Mouse (Mus musculus): ENCODE results near the gene Patl2. TPM values are rescaled to one million over a fixed set of nuclear protein-coding genes. Genes with fewer than 3 reads are reported as not detected.
A peak's percentile ranks its signal among the peaks of the same experiment; 100 is the strongest.

Gene Patl2
- total and polyA plus RNA-seq, 3 experiments = 0.58 to 0.84 TPM; not detected in 1

- TF ChIP-seq TCF12 (IDR thresholded peaks at IDR 0.05; ENCODE audit: low read depth, low read length) (peak; percentile 45; the same call in 1 of the 2 replicates), MYC (IDR thresholded peaks at IDR 0.05; ENCODE audit: low read depth, low read length) (peak; percentile 25; the same call in 1 of the 2 replicates), MEF2A (IDR thresholded peaks at IDR 0.05; ENCODE audit: extremely low read depth, insufficient replicate concordance, low read depth, low read length, poor library complexity, severe bottlenecking) (0 out of 2 replicates have a peak, but pooled peaks have one; percentile 12), USF1 (IDR thresholded peaks at IDR 0.05; ENCODE audit: low read depth, low read length) (no peak), POLR2AphosphoS2 (IDR thresholded peaks at IDR 0.05; ENCODE audit: low read length) (no peak; the same call in 1 of the 2 replicates), MAX (IDR thresholded peaks at IDR 0.05; ENCODE audit: low read length) (peak; percentile 51), NELFE (IDR thresholded peaks at IDR 0.05; ENCODE audit: low read depth, low read length) (peak; percentile 26; the same call in 1 of the 2 replicates)
Measured at GRCm38 (mm10) chr2:122146687-122147086, 39.3 kb downstream of the Patl2 start (continued).

DNA sequence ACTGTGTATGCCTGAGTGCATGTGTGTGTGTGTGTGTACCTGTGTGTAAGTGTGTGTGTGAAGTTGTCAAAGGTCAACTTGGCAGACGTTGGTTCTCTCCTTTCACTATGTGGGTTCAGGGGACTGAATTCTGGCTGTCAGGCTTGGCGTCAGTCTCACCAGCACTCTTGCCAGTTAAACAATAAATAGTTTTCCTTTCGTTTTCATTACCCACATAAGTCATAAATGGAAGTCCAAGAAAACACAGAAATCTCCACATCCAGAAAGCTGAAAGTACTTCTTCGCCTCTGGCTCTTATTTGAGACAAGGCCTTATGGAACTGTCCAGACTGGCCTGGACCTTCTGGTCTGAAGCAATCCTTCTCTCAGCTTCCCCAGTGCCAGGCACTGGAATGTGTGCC, 40.2 kb downstream of the Patl2 start:
- Histone ChIP-seq H3K36me3 (ENCODE audit: control insufficient read depth in 1 of 2, insufficient read depth in 2 of 2, low read length in 2 of 2) (peaks cover 0 to 19% of the 10 kb centered on the region in 2 experiments; a peak in 3 of 4 replicates), H3K79me2 (ENCODE audit: control insufficient read depth, insufficient read depth, low read length, poor library complexity) (peaks cover 31% of the 10 kb centered on the region), H3K27me3 (ENCODE audit: control insufficient read depth in 1 of 2, insufficient read depth in 2 of 2, low read length in 2 of 2) (no peaks in the 10 kb centered on the region), H3K27ac (ENCODE audit: control insufficient read depth, low read depth, low read length) (peak overlapping the region; percentile 25; the same call in 1 of the 2 replicates), H3K9me3 (replicated peaks; ENCODE audit: insufficient read depth, low read length) (no peaks in the 10 kb centered on the region), H3K9ac (ENCODE audit: control insufficient read depth, low read depth, low read length, poor library complexity, severe bottlenecking) (peak overlapping the region; percentile 40), H3K4me1 (ENCODE audit: control insufficient read depth in 1 of 2, insufficient read depth in 2 of 2, low read length in 2 of 2) (peaks cover 7 to 13% of the 10 kb centered on the region in 2 experiments), H3K4me3 (ENCODE audit: control insufficient read depth in 1 of 2, insufficient read depth in 1 of 2, low read depth in 2 of 2, low read length in 2 of 2) (0 out of 4 replicates have a peak overlapping the region, but pooled peaks of 1 of the 2 experiments have one; percentile 11)
- TF ChIP-seq CHD1 (IDR thresholded peaks at IDR 0.05; ENCODE audit: low read depth, low read length) (no peak), TCF12 (IDR thresholded peaks at IDR 0.05; ENCODE audit: low read depth, low read length) (no peak), SIN3A (IDR thresholded peaks at IDR 0.05; ENCODE audit: low read length) (no peak), E2F4 (IDR thresholded peaks at IDR 0.05; ENCODE audit: borderline replicate concordance, low read depth, low read length) (no peak), HCFC1 (IDR thresholded peaks at IDR 0.05; ENCODE audit: low read depth, low read length) (no peak)
- no peak for DNase-seq (ENCODE audit: low read depth, low spot score)

- H3K79me2 ChIP-seq (ENCODE audit: control insufficient read depth, insufficient read depth, low read length, poor library complexity) = peaks cover 6% of the 10 kb centered on the region
- H3K4me3 ChIP-seq (ENCODE audit: control insufficient read depth in 1 of 2, insufficient read depth in 1 of 2, low read depth in 2 of 2, low read length in 2 of 2) = no peak overlapping the region
- H3K36me3 ChIP-seq (ENCODE audit: control insufficient read depth in 1 of 2, insufficient read depth in 2 of 2, low read length in 2 of 2) = peaks cover 0 to 9% of the 10 kb centered on the region in 2 experiments; a peak in 2 of 4 replicates
- TF ChIP-seq E2F4 (IDR thresholded peaks at IDR 0.05; ENCODE audit: borderline replicate concordance, low read depth, low read length) (no peak), NELFE (IDR thresholded peaks at IDR 0.05; ENCODE audit: low read depth, low read length) (no peak), ZMIZ1 (IDR thresholded peaks at IDR 0.05; ENCODE audit: low read depth, low read length) (no peak), NRF1 (IDR thresholded peaks at IDR 0.05; ENCODE audit: insufficient read depth, low read depth, low read length, poor library complexity, severe bottlenecking) (no peak), SMC3 (IDR thresholded peaks at IDR 0.05; ENCODE audit: low read depth, low read length) (no peak), MEF2A (IDR thresholded peaks at IDR 0.05; ENCODE audit: extremely low read depth, insufficient replicate concordance, low read depth, low read length, poor library complexity, severe bottlenecking) (no peak), MYC (IDR thresholded peaks at IDR 0.05; ENCODE audit: low read depth, low read length) (no peak), RAD21 (IDR thresholded peaks at IDR 0.05; ENCODE audit: low read depth, low read length) (no peak), BHLHE40 (IDR thresholded peaks at IDR 0.05; ENCODE audit: borderline replicate concordance, low read depth, low read length) (no peak), UBTF (IDR thresholded peaks at IDR 0.05; ENCODE audit: borderline replicate concordance, insufficient read depth, low read depth, low read length) (no peak), CHD1 (IDR thresholded peaks at IDR 0.05; ENCODE audit: low read depth, low read length) (no peak), RCOR1 (IDR thresholded peaks at IDR 0.05; ENCODE audit: low read depth, low read length) (no peak), CTCF (IDR thresholded peaks at IDR 0.05 in 2 of 3, conservative IDR thresholded peaks at IDR 0.05 in 1 of 3; ENCODE audit: control insufficient read depth in 1 of 3, insufficient read depth in 1 of 3, low read depth in 2 of 3, low read length in 3 of 3, poor library complexity in 1 of 3, severe bottlenecking in 1 of 3) (no peak), MAX (IDR thresholded peaks at IDR 0.05; ENCODE audit: low read length) (no peak), MAFK (IDR thresholded peaks at IDR 0.05; ENCODE audit: borderline replicate concordance, low read depth, low read length) (no peak), ELF1 (IDR thresholded peaks at IDR 0.05; ENCODE audit: low read depth, low read length) (no peak), KAT2A (conservative IDR thresholded peaks at IDR 0.05; ENCODE audit: low read depth, low read length) (no peak)
- H3K4me1 ChIP-seq (ENCODE audit: control insufficient read depth in 1 of 2, insufficient read depth in 2 of 2, low read length in 2 of 2) = peaks cover 8 to 11% of the 10 kb centered on the region in 2 experiments
- no peaks in the 10 kb centered on the region for H3K27me3 ChIP-seq (ENCODE audit: control insufficient read depth in 1 of 2, insufficient read depth in 2 of 2, low read length in 2 of 2)
- H3K27ac ChIP-seq (ENCODE audit: control insufficient read depth, low read depth, low read length) = no peak overlapping the region
- no peak for DNase-seq (ENCODE audit: low read depth, low spot score)
- H3K9me3 ChIP-seq (replicated peaks; ENCODE audit: insufficient read depth, low read length) = no peaks in the 10 kb centered on the region
- H3K9ac ChIP-seq (ENCODE audit: control insufficient read depth, low read depth, low read length, poor library complexity, severe bottlenecking) = no peak overlapping the region
Measured at GRCm38 (mm10) chr2:122143111-122143510, 42.9 kb downstream of the Patl2 start.
